Mouse (Mus musculus) liver, embryonic 11.5 days (tissue): ENCODE measurements around the gene Ncf1. TPM values are rescaled to one million over a fixed set of nuclear protein-coding genes. Genes with fewer than 3 reads are reported as not detected.

ENCODE experiments used
- ATAC-seq: fragments of 200-750 bp; cut with Nextera tagmentation; replicated peaks from 2 replicates; pipeline ENCODE4 v1.8.0; 2017; ENCODE audit warnings: moderate number of reproducible peaks, mild to moderate bottlenecking, moderate TSS enrichment, moderate library complexity; ENCODE audit not compliant: low FRiP score
- DNase-seq: peaks from one replicate; pipeline ENCODE4 v3.0.0-alpha.2; 2017; ENCODE audit warnings: low spot score
- H3K27ac ChIP-seq: fragments of 300-500 bp; sonication (generic); 2 replicates; pipeline ENCODE4 v1.5.1; 2014; ENCODE audit warnings: mild to moderate bottlenecking, low read depth, low read length, control low read depth
- H3K27me3 ChIP-seq: fragments of 300-500 bp; sonication (generic); replicated peaks from 2 replicates; pipeline ENCODE4 v1.6.1; 2014; ENCODE audit warnings: low read length, mixed read lengths; ENCODE audit not compliant: control insufficient read depth, insufficient read depth
- H3K36me3 ChIP-seq: fragments of 300-500 bp; sonication (generic); 2 replicates; pipeline ENCODE4 v1.6.1; 2014; ENCODE audit warnings: mild to moderate bottlenecking, low read length, moderate library complexity, mixed read lengths; ENCODE audit not compliant: control insufficient read depth, insufficient read depth
- H3K4me1 ChIP-seq: fragments of 300-500 bp; sonication (generic); replicated peaks from 2 replicates; pipeline ENCODE4 v1.6.1; 2014; ENCODE audit warnings: low read length, mixed read lengths; ENCODE audit not compliant: control insufficient read depth, insufficient read depth
- H3K4me2 ChIP-seq: fragments of 300-500 bp; sonication (generic); 2 replicates; pipeline ENCODE4 v1.6.1; 2014; ENCODE audit warnings: mild to moderate bottlenecking, control low read depth, moderate library complexity
- H3K4me3 ChIP-seq: fragments of 300-500 bp; sonication (generic); 2 replicates; pipeline ENCODE4 v1.5.1; 2014; ENCODE audit warnings: low read depth, low read length, control low read depth
- H3K9ac ChIP-seq: fragments of 300-500 bp; sonication (generic); 2 replicates; pipeline ENCODE4 v1.6.1; 2014; ENCODE audit warnings: low read depth, low read length, control low read depth
- H3K9me3 ChIP-seq: fragments of 300-500 bp; sonication (generic); 2 replicates; pipeline ENCODE4 v1.6.1; 2016; ENCODE audit warnings: low read length, inconsistent platforms, mixed read lengths; ENCODE audit not compliant: control insufficient read depth
- whole genome bisulfite sequencing: fragments of 180-500 bp; shearing (Covaris S2); extraction: QIAGEN DNeasy Blood & Tissue Kit; methylation state at CpG from one replicate; pipeline ENCODE4 v1.1.7; 2014; 5-methylcytosine and 5-hydroxymethylcytosine counted together
- polyA plus RNA-seq: library from polyadenylated mRNA; unstranded; fragments of >200 nt; fragmentation: Nextera tagmentation; extraction: Ambion mirVana; gene quantifications from 2 replicates; pipeline ENCODE4 v1.2.1, GENCODE M21; 2014

Gene Ncf1
- 9.3 and 11.7 TPM in 2 replicates for polyA plus RNA-seq

GRCm38 (mm10) chr5:134229391-134229790 is at the start of gene Ncf1:
Gene Ncf1 (minus strand): TSS chr5:134229625.
- DNase-seq, result no peak
- peak within 1 kb of the TSS; percentile 19 for H3K27ac ChIP-seq
- H3K36me3 ChIP-seq, result no peaks in the 10 kb centered on the region
- 63% methylated on average over 7 of the region's 7 CpGs for WGBS
- peaks cover 22% of the 10 kb centered on the region for H3K4me1 ChIP-seq
- no peak within 1 kb of the TSS for H3K9ac ChIP-seq
- H3K9me3 ChIP-seq, result no peaks in the 10 kb centered on the region
- no peak for ATAC-seq
- 0 out of 2 replicates have a peak within 1 kb of the TSS, but pooled peaks have one; percentile 12 for H3K4me3 ChIP-seq
- no peak within 1 kb of the TSS for H3K4me2 ChIP-seq
- no peaks in the 10 kb centered on the region for H3K27me3 ChIP-seq

GRCm38 (mm10) chr5:134277109-134277508 is 47.7 kb upstream of the Ncf1 start:
- no peak for DNase-seq
- H3K9me3 ChIP-seq, result no peaks in the 10 kb centered on the region
- H3K4me2 ChIP-seq, result no peak overlapping the region
- WGBS, result 90% methylated on average over 4 of the region's 4 CpGs
- H3K4me3 ChIP-seq, result no peak overlapping the region
- no peaks in the 10 kb centered on the region for H3K27me3 ChIP-seq
- no peak overlapping the region for H3K27ac ChIP-seq
- no peaks in the 10 kb centered on the region for H3K4me1 ChIP-seq
- ATAC-seq, result no peak
- H3K9ac ChIP-seq, result no peak overlapping the region
- H3K36me3 ChIP-seq, result peaks cover 63% of the 10 kb centered on the region

- 82% methylated on average over 10 of the region's 10 CpGs for WGBS
- Histone ChIP-seq H3K4me2 (no peak overlapping the region), H3K27me3 (no peaks in the 10 kb centered on the region), H3K36me3 (peaks cover 62% of the 10 kb centered on the region), H3K9me3 (no peaks in the 10 kb centered on the region), H3K4me3 (no peak overlapping the region), H3K27ac (no peak overlapping the region), H3K4me1 (no peaks in the 10 kb centered on the region), H3K9ac (no peak overlapping the region)
- DNase-seq, result no peak
- ATAC-seq, result no peak
Observed at GRCm38 (mm10) chr5:134275556-134275955, 46.1 kb upstream of the Ncf1 start.

- Histone ChIP-seq H3K4me1 (no peaks in the 10 kb centered on the region), H3K9ac (no peak overlapping the region), H3K27me3 (no peaks in the 10 kb centered on the region), H3K4me2 (no peak overlapping the region), H3K36me3 (peaks cover 58% of the 10 kb centered on the region), H3K27ac (no peak overlapping the region), H3K9me3 (no peaks in the 10 kb centered on the region), H3K4me3 (no peak overlapping the region)
- 86% methylated on average over 11 of the region's 11 CpGs for WGBS
- ATAC-seq (no peak), DNase-seq (no peak)
Observed at GRCm38 (mm10) chr5:134275021-134275420, 45.6 kb upstream of the Ncf1 start.

GRCm38 (mm10) chr5:134273761-134274160 is 44.3 kb upstream of the Ncf1 start:
- DNase-seq (no peak), ATAC-seq (no peak)
- H3K27ac ChIP-seq, result no peak overlapping the region
- H3K4me1 ChIP-seq, result no peaks in the 10 kb centered on the region
- 88% methylated on average over 8 of the region's 8 CpGs for WGBS
- H3K4me3 ChIP-seq, result no peak overlapping the region
- no peaks in the 10 kb centered on the region for H3K27me3 ChIP-seq
- no peak overlapping the region for H3K4me2 ChIP-seq
- peaks cover 51% of the 10 kb centered on the region for H3K36me3 ChIP-seq
- H3K9me3 ChIP-seq, result no peaks in the 10 kb centered on the region
- no peak overlapping the region for H3K9ac ChIP-seq

- Histone ChIP-seq H3K36me3 (peaks cover 49% of the 10 kb centered on the region), H3K9ac (no peak overlapping the region)
- DNase-seq, result no peak
Observed at GRCm38 (mm10) chr5:134272761-134273160, 43.3 kb upstream of the Ncf1 start.

GRCm38 (mm10) chr5:134271421-134271820 is 42.0 kb upstream of the Ncf1 start:
- no peak for ATAC-seq
- no peaks in the 10 kb centered on the region for H3K9me3 ChIP-seq
- no peak overlapping the region for H3K9ac ChIP-seq
- H3K27ac ChIP-seq, result no peak overlapping the region
- no peak for DNase-seq
- H3K4me1 ChIP-seq, result no peaks in the 10 kb centered on the region
- H3K4me3 ChIP-seq, result no peak overlapping the region
- WGBS, result 90% methylated on average over 11 of the region's 11 CpGs
- no peaks in the 10 kb centered on the region for H3K27me3 ChIP-seq
- no peak overlapping the region for H3K4me2 ChIP-seq
- peaks cover 51% of the 10 kb centered on the region for H3K36me3 ChIP-seq

More at GRCm38 (mm10) chr5:134272761-134273160, 43.3 kb upstream of the Ncf1 start:
- Histone ChIP-seq H3K27ac (no peak overlapping the region), H3K4me3 (no peak overlapping the region), H3K4me2 (no peak overlapping the region), H3K9me3 (no peaks in the 10 kb centered on the region), H3K27me3 (no peaks in the 10 kb centered on the region), H3K4me1 (no peaks in the 10 kb centered on the region)
- 90% methylated on average over 11 of the region's 11 CpGs for WGBS
- no peak for ATAC-seq

GRCm38 (mm10) chr5:134270566-134270965 is 41.1 kb upstream of the Ncf1 start:
- no peak overlapping the region for H3K9ac ChIP-seq
- DNase-seq, result no peak
- 93% methylated on average over 4 of the region's 4 CpGs for WGBS
- H3K4me3 ChIP-seq, result no peak overlapping the region
- no peaks in the 10 kb centered on the region for H3K9me3 ChIP-seq
- no peak for ATAC-seq
- no peaks in the 10 kb centered on the region for H3K4me1 ChIP-seq
- no peaks in the 10 kb centered on the region for H3K27me3 ChIP-seq
- no peak overlapping the region for H3K27ac ChIP-seq
- H3K36me3 ChIP-seq, result peaks cover 55% of the 10 kb centered on the region
- no peak overlapping the region for H3K4me2 ChIP-seq

- Histone ChIP-seq H3K27me3 (no peaks in the 10 kb centered on the region), H3K9ac (no peak overlapping the region), H3K9me3 (no peaks in the 10 kb centered on the region), H3K4me2 (no peak overlapping the region), H3K4me1 (no peaks in the 10 kb centered on the region), H3K36me3 (peaks cover 55% of the 10 kb centered on the region), H3K4me3 (no peak overlapping the region), H3K27ac (no peak overlapping the region)
- ATAC-seq (no peak), DNase-seq (no peak)
- WGBS, result 80% methylated on average over 5 of the region's 5 CpGs
Observed at GRCm38 (mm10) chr5:134269751-134270150, 40.3 kb upstream of the Ncf1 start.
